Mouse (Mus musculus) heart, postnatal 0 days (tissue): ENCODE data around the gene Smarca2.

Experiments
- CTCF ChIP-seq: IDR thresholded peaks from 2 replicates; pipeline ENCODE4 v1.5.1; 2016; ENCODE audit warnings: antibody characterized with exemption, control low read depth, low read depth
- EP300 ChIP-seq: IDR thresholded peaks from 2 replicates; pipeline ENCODE4 v1.6.1; 2016; ENCODE audit warnings: antibody characterized with exemption, low read depth

GRCm38 (mm10) chr19:26613665-26614064 is 8.8 kb downstream of the Smarca2 start:
- TF ChIP-seq EP300 (no peak), CTCF (no peak)
